Mouse (Mus musculus): Measurements from ENCODE around the gene Lpcat3. TPM values are rescaled to one million over a fixed set of nuclear protein-coding genes. Genes with fewer than 3 reads are reported as not detected.

Lpcat3 gene
- polyA plus RNA-seq, 1 experiment from 2014 or later: 46.1 TPM

- H3K27me3 ChIP-seq: no peaks in the 10 kb centered on the region
- WGBS: 78% methylated on average over 8 of the region's 8 CpGs
- no peaks in the 10 kb centered on the region for H3K9me3 ChIP-seq
- H3K4me1 ChIP-seq: peaks cover 6% of the 10 kb centered on the region; the same call in 1 of the 2 replicates
- no peak overlapping the region for H3K9ac ChIP-seq
- H3K27ac ChIP-seq: no peak overlapping the region
- H3K4me2 ChIP-seq: no peak overlapping the region
- H3K36me3 ChIP-seq: no peaks in the 10 kb centered on the region
- no peak for ATAC-seq (ENCODE audit: insufficient number of reproducible peaks, low FRiP score, low TSS enrichment, low read depth)
- H3K4me3 ChIP-seq: no peak overlapping the region
These were observed 67.3 kb downstream of the Lpcat3 start for GRCm38 (mm10) chr6:124729850-124730705.

GRCm38 (mm10) chr6:124731038-124731437, 68.2 kb downstream of the Lpcat3 start:
- H3K27ac ChIP-seq: no peak overlapping the region
- peaks cover 6% of the 10 kb centered on the region; the same call in 1 of the 2 replicates for H3K4me1 ChIP-seq
- H3K27me3 ChIP-seq: no peaks in the 10 kb centered on the region
- H3K36me3 ChIP-seq: no peaks in the 10 kb centered on the region
- no peak overlapping the region for H3K4me3 ChIP-seq
- no peak for ATAC-seq (ENCODE audit: insufficient number of reproducible peaks, low FRiP score, low TSS enrichment, low read depth)
- no peak overlapping the region for H3K4me2 ChIP-seq
- H3K9me3 ChIP-seq: no peaks in the 10 kb centered on the region
- WGBS: 85% methylated on average over 7 of the region's 7 CpGs
- H3K9ac ChIP-seq: no peak overlapping the region

GRCm38 (mm10) chr6:124732476-124733370, 69.9 kb downstream of the Lpcat3 start:
- WGBS: 50% methylated on average over 19 of the region's 19 CpGs
- no peak overlapping the region for H3K4me2 ChIP-seq

DNA sequence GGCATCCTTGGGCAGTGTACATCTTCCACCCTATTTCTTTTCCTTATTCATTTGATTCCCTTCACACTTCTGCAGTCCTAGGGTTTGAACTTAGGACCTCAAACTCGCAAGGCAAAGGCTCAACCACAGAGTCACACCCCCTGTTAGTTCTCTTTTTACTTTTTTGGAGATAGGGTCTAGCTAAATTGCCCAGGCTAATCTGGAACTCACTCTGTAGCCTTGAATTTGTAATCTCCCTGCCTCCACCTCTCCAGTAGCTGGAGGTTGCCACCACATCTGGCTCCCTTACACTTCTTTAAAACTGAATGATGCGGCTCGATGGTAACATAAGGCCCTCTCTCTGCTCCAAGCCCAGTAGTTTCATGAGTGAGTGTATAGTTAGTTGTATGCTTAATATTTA, 71.6 kb downstream of the Lpcat3 start:
- Histone ChIP-seq H3K4me1 (peaks cover 17% of the 10 kb centered on the region), H3K9me3 (no peaks in the 10 kb centered on the region), H3K4me3 (no peak overlapping the region), H3K27me3 (no peaks in the 10 kb centered on the region), H3K36me3 (0 out of 2 replicates have a peak, but pooled peaks cover 3% of the 10 kb centered on the region), H3K9ac (no peak overlapping the region), H3K4me2 (no peak overlapping the region), H3K27ac (no peak overlapping the region)
- no peak for ATAC-seq (ENCODE audit: insufficient number of reproducible peaks, low FRiP score, low TSS enrichment, low read depth)
- WGBS: 87% methylated on average over 3 of the region's 3 CpGs

More at GRCm38 (mm10) chr6:124732476-124733370, 69.9 kb downstream of the Lpcat3 start:
- ATAC-seq (ENCODE audit: insufficient number of reproducible peaks, low FRiP score, low TSS enrichment, low read depth): no peak
- Histone ChIP-seq H3K36me3 (no peaks in the 10 kb centered on the region), H3K9me3 (no peaks in the 10 kb centered on the region), H3K4me3 (peak overlapping the region; percentile 9; the same call in 1 of the 2 replicates), H3K27ac (no peak overlapping the region), H3K4me1 (peaks cover 6% of the 10 kb centered on the region; the same call in 1 of the 2 replicates), H3K27me3 (no peaks in the 10 kb centered on the region), H3K9ac (no peak overlapping the region)

DNA sequence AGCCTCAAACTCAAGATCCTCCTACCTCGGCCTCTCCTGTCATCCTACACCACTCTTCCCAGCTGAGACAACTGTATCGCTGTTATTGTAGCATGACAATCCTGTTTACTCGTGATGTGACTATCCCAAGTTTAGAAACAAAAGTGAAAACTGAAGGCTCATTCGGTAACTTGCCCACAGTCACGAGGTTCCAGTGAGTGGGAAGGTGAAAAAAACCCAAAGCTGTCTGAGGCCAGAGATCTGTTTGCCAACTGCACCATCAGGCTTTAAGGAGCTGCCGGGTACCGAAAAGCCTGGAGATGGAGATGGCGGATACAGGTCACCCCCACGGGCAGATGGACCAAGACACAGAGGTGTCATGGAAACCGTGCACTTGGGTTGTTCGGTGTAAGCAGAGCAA, 74.2 kb downstream of the Lpcat3 start:
- WGBS: 91% methylated on average over 11 of the region's 11 CpGs
- Histone ChIP-seq H3K36me3 (0 out of 2 replicates have a peak, but pooled peaks cover 3% of the 10 kb centered on the region), H3K27me3 (no peaks in the 10 kb centered on the region), H3K4me2 (no peak overlapping the region), H3K4me3 (no peak overlapping the region), H3K4me1 (peaks cover 32% of the 10 kb centered on the region), H3K27ac (no peak overlapping the region), H3K9ac (no peak overlapping the region), H3K9me3 (no peaks in the 10 kb centered on the region)
- ATAC-seq (ENCODE audit: insufficient number of reproducible peaks, low FRiP score, low TSS enrichment, low read depth): no peak

GRCm38 (mm10) chr6:124738511-124739023, 75.7 kb downstream of the Lpcat3 start, which contains the start of gene Ptpn6:
Gene Ptpn6, minus strand, starts transcription at chr6:124738714.
- Histone ChIP-seq H3K27ac (peak within 1 kb of the TSS; percentile 34; the same call in 1 of the 2 replicates), H3K9ac (no peak within 1 kb of the TSS), H3K27me3 (no peaks in the 10 kb centered on the region), H3K4me1 (peaks cover 29% of the 10 kb centered on the region), H3K36me3 (peaks cover 11% of the 10 kb centered on the region), H3K4me3 (no peak within 1 kb of the TSS; the same call in 1 of the 2 replicates), H3K4me2 (peak within 1 kb of the TSS; percentile 30), H3K9me3 (no peaks in the 10 kb centered on the region)
- ATAC-seq (ENCODE audit: insufficient number of reproducible peaks, low FRiP score, low TSS enrichment, low read depth): no peak
- WGBS: 26% methylated on average over 15 of the region's 15 CpGs

GRCm38 (mm10) chr6:124739231-124739796, 76.5 kb downstream of the Lpcat3 start:
- no peak for ATAC-seq (ENCODE audit: insufficient number of reproducible peaks, low FRiP score, low TSS enrichment, low read depth)
- Histone ChIP-seq H3K27ac (peak overlapping the region; percentile 34; the same call in 1 of the 2 replicates), H3K4me1 (peaks cover 29% of the 10 kb centered on the region), H3K4me3 (0 out of 2 replicates have a peak overlapping the region, but pooled peaks have one; percentile 64), H3K4me2 (no peak overlapping the region), H3K9ac (no peak overlapping the region), H3K36me3 (peaks cover 18% of the 10 kb centered on the region), H3K27me3 (no peaks in the 10 kb centered on the region), H3K9me3 (no peaks in the 10 kb centered on the region)
- WGBS: 79% methylated on average over 10 of the region's 10 CpGs

DNA sequence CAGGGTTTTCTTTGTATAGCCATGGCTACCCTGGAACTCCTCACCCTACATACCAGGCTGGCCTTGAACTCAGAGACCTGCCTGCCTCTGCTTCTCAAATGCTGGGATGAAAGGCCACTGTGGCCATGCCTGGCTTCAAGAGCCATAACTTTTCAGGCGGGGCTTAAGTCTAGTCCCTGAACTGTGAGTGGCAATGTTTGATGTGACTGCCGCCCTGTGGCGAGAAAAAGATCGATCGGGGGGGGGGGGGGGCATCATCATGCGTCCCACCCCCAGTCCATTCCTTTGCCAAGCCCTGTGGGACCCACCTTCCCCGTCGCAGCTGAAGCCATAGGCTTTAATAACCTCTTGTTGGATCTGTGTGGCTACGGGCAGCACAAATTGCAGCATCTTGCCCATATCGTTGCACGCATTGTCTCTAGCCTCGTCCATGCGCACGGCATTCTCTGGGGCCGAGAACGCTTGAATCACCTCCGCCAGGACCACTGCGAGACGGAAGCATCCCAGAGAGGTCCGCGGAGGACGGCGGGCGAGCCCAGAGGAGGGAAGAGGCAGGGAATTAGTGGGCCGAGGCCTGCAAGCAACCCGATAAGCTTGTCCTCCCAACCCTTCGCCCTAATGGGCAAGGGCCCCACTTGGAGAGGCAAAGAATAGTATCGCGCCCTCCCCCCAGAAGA, 77.5 kb downstream of the Lpcat3 start:
- WGBS: under 1% methylated on average over 29 of the region's 29 CpGs
- peaks cover 28% of the 10 kb centered on the region for H3K36me3 ChIP-seq
- H3K27me3 ChIP-seq: no peaks in the 10 kb centered on the region
- ATAC-seq (ENCODE audit: insufficient number of reproducible peaks, low FRiP score, low TSS enrichment, low read depth): 0 out of 2 replicates have a peak, but pooled peaks have one; percentile 8
- H3K4me3 ChIP-seq: peak overlapping the region; percentile 64
- H3K27ac ChIP-seq: peak overlapping the region; percentile 97
- H3K4me2 ChIP-seq: peak overlapping the region; percentile 75
- H3K4me1 ChIP-seq: peaks cover 37% of the 10 kb centered on the region
- H3K9me3 ChIP-seq: no peaks in the 10 kb centered on the region
- peak overlapping the region; percentile 73 for H3K9ac ChIP-seq

- H3K4me2 ChIP-seq: peak within 1 kb of the TSS; percentile 75
- H3K9ac ChIP-seq: peak within 1 kb of the TSS; percentile 73
- H3K27ac ChIP-seq: peak within 1 kb of the TSS; percentile 97
- peaks cover 42% of the 10 kb centered on the region for H3K4me1 ChIP-seq
- peaks cover 28% of the 10 kb centered on the region for H3K36me3 ChIP-seq
- ATAC-seq (ENCODE audit: insufficient number of reproducible peaks, low FRiP score, low TSS enrichment, low read depth): peak; percentile 82
- no peaks in the 10 kb centered on the region for H3K27me3 ChIP-seq
- H3K9me3 ChIP-seq: no peaks in the 10 kb centered on the region
- WGBS: under 1% methylated on average over 41 of the region's 41 CpGs
- peak within 1 kb of the TSS; percentile 64 for H3K4me3 ChIP-seq
These were observed 78.3 kb downstream of the Lpcat3 start, which contains the start of gene Grcc10 for GRCm38 (mm10) chr6:124740888-124741761. Gene Grcc10, minus strand, starts transcription at chr6:124741374.

DNA sequence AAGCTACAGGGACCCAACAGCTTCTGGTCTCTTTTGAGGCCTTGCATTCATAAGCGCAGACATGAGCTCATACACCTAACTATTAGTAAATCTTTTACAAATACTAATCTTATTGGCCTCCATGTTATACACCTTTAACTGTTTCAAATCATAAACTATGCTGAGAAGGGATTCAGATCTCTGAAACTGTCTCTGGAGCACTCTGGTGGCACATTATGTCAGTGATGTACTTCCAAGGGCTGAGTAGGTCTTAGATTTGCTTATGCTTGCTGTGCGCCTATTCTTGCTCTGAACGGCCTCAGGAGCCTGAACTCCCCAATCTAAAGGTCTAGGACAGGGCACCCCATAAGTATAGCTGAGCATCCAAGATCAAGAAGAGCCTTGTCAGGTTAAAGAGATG, 79.0 kb downstream of the Lpcat3 start:
- H3K4me1 ChIP-seq: peaks cover 49% of the 10 kb centered on the region
- no peak for ATAC-seq (ENCODE audit: insufficient number of reproducible peaks, low FRiP score, low TSS enrichment, low read depth)
- H3K27me3 ChIP-seq: no peaks in the 10 kb centered on the region
- H3K9me3 ChIP-seq: no peaks in the 10 kb centered on the region
- WGBS: 65% methylated on average over 3 of the region's 3 CpGs
- H3K4me2 ChIP-seq: peak overlapping the region; percentile 75
- peak overlapping the region; percentile 97 for H3K27ac ChIP-seq
- H3K9ac ChIP-seq: peak overlapping the region; percentile 21; the same call in 1 of the 2 replicates
- H3K36me3 ChIP-seq: peaks cover 32% of the 10 kb centered on the region
- peak overlapping the region; percentile 64 for H3K4me3 ChIP-seq
